Mouse (Mus musculus) brain, embryonic 14.5 days (tissue): Measurements from ENCODE around the gene Rpl3l.

Experiments used
- CTCF ChIP-seq: fragments of 200-500 bp; IDR thresholded peaks from 2 replicates; pipeline ENCODE4 v1.5.1; 2012; ENCODE audit warnings: inconsistent platforms, mild to moderate bottlenecking, moderate library complexity, borderline replicate concordance; ENCODE audit not compliant: insufficient read depth, insufficient read length; ENCODE audit errors: extremely low read depth
- POLR2A ChIP-seq: fragments of 200-500 bp; IDR thresholded peaks from 2 replicates; pipeline ENCODE4 v1.6.1; 2012; ENCODE audit warnings: mild to moderate bottlenecking, inconsistent platforms, borderline replicate concordance; ENCODE audit not compliant: poor library complexity, insufficient read depth, insufficient read length, severe bottlenecking; ENCODE audit errors: extremely low read depth

- TF ChIP-seq CTCF = no peak
- TF ChIP-seq POLR2A = no peak
Observed at GRCm38 (mm10) chr17:24777073-24777472, 49.5 kb downstream of the Rpl3l start.
